ENCODE assay signal across 9 mouse cellular contexts in genomic region chr3:127759212-127759611, GRCm38 (mm10). TPM values are rescaled to one million over a fixed set of nuclear protein-coding genes. Genes with fewer than 3 reads are reported as not detected.
DNase-seq lines count a peak whose midpoint lies in the region; ATAC-seq and TF ChIP-seq lines count a peak whose summit lies in the region.
"Had no signal": no experiment of that assay in that cellular context is flagged by ENCODE, and none has a peak within 500 bp of the region (broad histone marks: within the 10 kb centered on the region; RNA-seq: fewer than 3 reads in every experiment).

No protein-coding gene starts in this region.

- H3K27ac ChIP-seq in kidney, embryonic 14.5 days (ENCODE audit: low read depth, low read length): no peak overlapping the region
- H3K27ac ChIP-seq in CH12.LX (ENCODE audit: insufficient read depth, low read depth): no peak overlapping the region
- H3K27ac ChIP-seq: limb, embryonic 13.5 days had no signal

- no peaks in the 10 kb centered on the region for H3K36me3 ChIP-seq in kidney, embryonic 14.5 days (ENCODE audit: control insufficient read depth, insufficient read depth, low read length)
- H3K36me3 ChIP-seq in CH12.LX (replicated peaks in 1 of 2; ENCODE audit: control insufficient read depth in 1 of 2, insufficient read depth in 1 of 2, low read length in 1 of 2): no peaks in the 10 kb centered on the region
- H3K36me3 ChIP-seq: limb, embryonic 13.5 days had no signal

- ATAC-seq in kidney, embryonic 14.5 days (ENCODE audit: low FRiP score, low TSS enrichment): no peak
- peak; percentile 88 for ATAC-seq in frontal cortex, adult (ENCODE audit: low TSS enrichment)

- no peaks in the 10 kb centered on the region for H3K79me2 ChIP-seq in CH12.LX (replicated peaks; ENCODE audit: control insufficient read depth, extremely low read depth, insufficient read depth, poor library complexity, severe bottlenecking)

- TF ChIP-seq CTCF in CH12.LX (conservative IDR thresholded peaks at IDR 0.05 in 1 of 2, IDR thresholded peaks at IDR 0.05 in 1 of 2; ENCODE audit: low read depth in 2 of 2, low read length in 2 of 2): peak in 1 of 2 experiments; percentile 90; a peak in 2 of 4 replicates

- dilution Hi-C loops in CH12.LX (cut with MboI; ENCODE audit: extremely low pct_ligation_motif_present, extremely low pct_unique_long_range_greater_than_20kb, low sequenced_read_pairs): no loop called here

- no peak for TF ChIP-seq POLR2A in CH12.LX (IDR thresholded peaks at IDR 0.05; ENCODE audit: low read depth, low read length)

- WGBS in kidney, embryonic 14.5 days: 14% methylated on average over 8 of the region's 8 CpGs

- no peaks in the 10 kb centered on the region for H3K4me1 ChIP-seq in kidney, embryonic 14.5 days (ENCODE audit: control insufficient read depth, insufficient read depth, low read length)
- peaks cover 0 to 9% of the 10 kb centered on the region in 2 experiments; a peak in 2 of 4 replicates for H3K4me1 ChIP-seq in CH12.LX (ENCODE audit: control insufficient read depth in 1 of 2, insufficient read depth in 2 of 2)
- H3K4me1 ChIP-seq: limb, embryonic 13.5 days had no signal

- in situ Hi-C loops in CH12.LX (cut with MboI; ENCODE audit: low pct_ligation_motif_present, low pct_unique_long_range_greater_than_20kb, low sequenced_read_pairs): loop anchor here (25.0 kb wide), 1 partner anchor 178 kb away; no protein-coding TSS in a partner anchor

- H3K9me3 ChIP-seq in kidney, embryonic 14.5 days (ENCODE audit: control insufficient read depth, low read length): no peaks in the 10 kb centered on the region
- no peaks in the 10 kb centered on the region for H3K9me3 ChIP-seq in CH12.LX (replicated peaks; ENCODE audit: low read length)
- H3K9me3 ChIP-seq: limb, embryonic 13.5 days had no signal

- H3K27me3 ChIP-seq in kidney, embryonic 14.5 days (ENCODE audit: control insufficient read depth, insufficient read depth, low read length): peaks cover 22% of the 10 kb centered on the region
- no peaks in the 10 kb centered on the region for H3K27me3 ChIP-seq in CH12.LX (replicated peaks)

- H3K9ac ChIP-seq in kidney, embryonic 14.5 days (ENCODE audit: low read depth, low read length): no peak overlapping the region
- no peak overlapping the region for H3K9ac ChIP-seq in CH12.LX (ENCODE audit: insufficient read depth, low read depth)
- H3K9ac ChIP-seq: limb, embryonic 13.5 days had no signal

- DNase-seq in kidney, adult 18-20 months: peak; percentile 27
- DNase-seq in CH12.LX (ENCODE audit: extremely low read depth): peak; percentile 58
- DNase-seq in adrenal gland, postnatal 36 days: peak; percentile 25 to 42
- DNase-seq in layer of hippocampus, postnatal 36 days: peak; percentile 26 to 33
- DNase-seq in right cerebral cortex, adult 2 months (ENCODE audit: low spot score in 2 of 2): peak; percentile 58 to 72
- DNase-seq in yolk sac, embryonic 10.5 days (ENCODE audit: low spot score): no peak

- no peak for TF ChIP-seq EP300 in CH12.LX (IDR thresholded peaks at IDR 0.05; ENCODE audit: low read length)

- H3K4me2 ChIP-seq in kidney, embryonic 14.5 days (replicated peaks; ENCODE audit: low read depth, low read length): no peak overlapping the region
- peak overlapping the region; percentile 83 for H3K4me2 ChIP-seq in CH12.LX (ENCODE audit: insufficient read depth, low read depth, poor library complexity, severe bottlenecking)
- H3K4me2 ChIP-seq: limb, embryonic 13.5 days had no signal

- peak; percentile 86 for TF ChIP-seq RAD21 in CH12.LX (IDR thresholded peaks at IDR 0.05; ENCODE audit: low read depth, low read length)

- no peak overlapping the region for H3K4me3 ChIP-seq in kidney, embryonic 14.5 days (ENCODE audit: low read length)
- H3K4me3 ChIP-seq in CH12.LX (replicated peaks in 1 of 3; ENCODE audit: low read depth in 2 of 3, low read length in 2 of 3, poor library complexity in 1 of 3): no peak overlapping the region
- H3K4me3 ChIP-seq: limb, embryonic 13.5 days had no signal

TF ChIP-seq in CH12.LX, 34 proteins besides CTCF, POLR2A, EP300 and RAD21:
- TF ChIP-seq ZC3H11A (IDR thresholded peaks at IDR 0.05; ENCODE audit: low read depth, low read length) (peak; percentile 11; the same call in 1 of the 2 replicates), SMC3 (IDR thresholded peaks at IDR 0.05; ENCODE audit: low read depth, low read length) (peak; percentile 72), POLR2AphosphoS2 (IDR thresholded peaks at IDR 0.05; ENCODE audit: low read depth, low read length) (no peak), JUND (conservative IDR thresholded peaks at IDR 0.05; ENCODE audit: low read depth, low read length) (peak; percentile 55), IRF4 (IDR thresholded peaks at IDR 0.05; ENCODE audit: low read depth, low read length) (no peak), MYC (IDR thresholded peaks at IDR 0.05; ENCODE audit: low read depth, low read length) (no peak)

RNA-seq across cellular contexts. Expression of gene Alpk1, which starts 21.1 kb away (rescaled TPM):
- polyA plus RNA-seq in kidney, embryonic 14.5 days (2014; fragmentation: Nextera tagmentation; extraction: Ambion mirVana): 0.49 and 1.2 TPM in 2 replicates
- total RNA-seq in CH12.LX (2012; rRNA removed) (1.3 and 1.8 TPM in 2 replicates), CH12.LX (2014; rRNA removed) (1.4 TPM in 2 replicates)
- 1.5 and 1.6 TPM in 2 replicates for polyA plus RNA-seq in CH12.LX (2012; ENCODE audit: insufficient read length, low read depth)
- 10 to 100 TPM in 1 of 2 experiments, 1 to 10 TPM in 1; 9.4 to 12.7 TPM for total RNA-seq in adrenal gland, postnatal 36 days (2021)
- 1 to 10 TPM; 7.8 to 7.9 TPM for total RNA-seq in layer of hippocampus, postnatal 36 days (2021)

RNA-seq across cellular contexts. Expression of gene Tifa, which starts 30.4 kb away (rescaled TPM):
- 3.2 and 4.2 TPM in 2 replicates for polyA plus RNA-seq in kidney, embryonic 14.5 days (2014; fragmentation: Nextera tagmentation; extraction: Ambion mirVana)
- 1.4 and 1.7 TPM in 2 replicates for total RNA-seq in CH12.LX (2012; rRNA removed)
- 2.8 and 3.1 TPM in 2 replicates for total RNA-seq in CH12.LX (2014; rRNA removed)
- polyA plus RNA-seq in CH12.LX (2012; ENCODE audit: insufficient read length, low read depth): 2.3 and 3.2 TPM in 2 replicates
- 1 to 10 TPM; 4.4 to 4.9 TPM for total RNA-seq in adrenal gland, postnatal 36 days (2021)
- 1 to 10 TPM; 6.6 to 7.7 TPM for total RNA-seq in layer of hippocampus, postnatal 36 days (2021)
